Mouse (Mus musculus): Measurements from ENCODE around the gene Parva.

DNA sequence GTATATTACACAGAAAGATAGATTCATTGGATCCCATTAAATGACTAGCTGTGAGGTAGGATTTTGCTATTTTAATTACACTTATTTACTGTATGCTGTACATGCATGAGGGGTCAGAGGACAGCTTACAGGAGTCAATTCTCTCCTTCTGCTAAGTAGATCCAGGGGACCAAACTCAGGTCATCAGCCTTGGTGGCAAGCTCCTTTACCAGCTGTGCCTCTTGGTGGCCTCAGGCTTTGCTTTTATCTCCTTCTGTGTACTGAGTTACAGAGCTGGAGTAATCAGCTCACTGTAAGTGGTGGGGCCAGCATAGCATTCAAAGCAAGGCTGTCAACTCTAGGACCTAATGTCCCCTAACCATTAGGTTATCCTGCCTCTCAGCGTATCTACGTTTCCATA lies 27.6 kb downstream of the Parva start:
- TF ChIP-seq CTCF (IDR thresholded peaks at IDR 0.05) (no peak), EP300 (IDR thresholded peaks at IDR 0.05) (no peak)
